Mouse (Mus musculus) liver, postnatal 0 days (tissue): Measurements from ENCODE around the gene Nipal1.

Experiments used
- CTCF ChIP-seq: sonication (generic); IDR thresholded peaks from 2 replicates; pipeline ENCODE4 v1.5.1; 2016; ENCODE audit warnings: antibody characterized with exemption, low read depth
- EP300 ChIP-seq: IDR thresholded peaks from 2 replicates; pipeline ENCODE4 v1.6.1; 2016; ENCODE audit warnings: antibody characterized with exemption, low read depth, mild to moderate bottlenecking

DNA sequence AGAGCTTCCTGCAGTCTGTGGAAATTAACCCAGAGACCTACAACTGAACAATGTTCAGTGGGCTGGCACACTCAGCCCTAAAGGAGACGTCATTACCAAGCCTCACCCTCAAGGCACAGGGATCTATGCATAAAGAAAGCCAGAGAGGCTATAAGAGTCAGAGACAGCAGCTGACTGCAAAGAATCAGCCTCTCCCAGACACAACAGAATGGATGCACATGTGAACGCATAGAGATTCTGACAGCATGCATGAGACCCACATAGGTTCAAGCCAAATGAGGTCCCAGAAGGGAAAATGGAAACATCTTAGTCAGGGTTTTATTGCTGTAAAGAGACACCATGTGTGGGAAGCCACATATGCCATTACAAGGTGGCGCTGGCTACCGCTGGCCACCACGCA, 42.9 kb downstream of the Nipal1 start:
- TF ChIP-seq CTCF (no peak), EP300 (no peak)
